In the genomic region with DNA sequence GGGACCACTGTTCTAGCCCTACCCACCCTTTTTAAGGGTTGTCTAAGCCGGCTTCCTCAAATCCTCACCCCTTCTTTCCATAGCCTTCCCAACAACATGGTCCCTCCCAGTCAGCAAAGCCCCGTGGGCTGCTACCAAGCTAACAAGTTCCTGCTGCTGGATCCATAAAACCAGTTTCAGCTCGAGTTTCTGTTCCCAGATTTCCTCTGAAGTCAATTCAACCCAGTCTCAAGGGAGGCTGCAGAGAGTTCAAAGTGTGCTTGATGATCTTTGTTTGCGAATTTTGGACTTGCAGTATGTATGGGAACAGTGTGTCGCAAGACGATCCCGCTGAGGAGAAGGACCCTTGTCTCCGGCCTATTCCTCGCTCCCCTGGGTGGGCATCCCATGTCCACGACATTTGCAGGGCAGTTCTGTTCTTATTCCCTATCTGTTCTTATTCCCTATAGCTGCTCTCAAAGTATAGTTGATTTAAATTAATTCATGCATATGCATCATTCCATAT, we compare ENCODE assay signal across 11 mouse cellular contexts. TPM values are rescaled to one million over a fixed set of nuclear protein-coding genes. Genes with fewer than 3 reads are reported as not detected.
A peak's percentile ranks its signal among the peaks of the same experiment; 100 is the strongest.
DNase-seq lines count a peak whose midpoint lies in the region; TF ChIP-seq lines count a peak whose summit lies in the region.
"Had no signal": no experiment of that assay in that cellular context is flagged by ENCODE, and none has a peak within 500 bp of the region (broad histone marks: within the 10 kb centered on the region; RNA-seq: fewer than 3 reads in every experiment).

No protein-coding gene starts in this region.

- H3K27ac ChIP-seq in gastrocnemius, adult 2 months: peak overlapping the region; percentile 70
- H3K27ac ChIP-seq: forebrain, embryonic 10.5 days; midbrain, embryonic 13.5 days had no signal

- TF ChIP-seq CTCF in gastrocnemius, adult 2 months (IDR thresholded peaks at IDR 0.05): no peak

- H3K4me3 ChIP-seq in gastrocnemius, adult 2 months: no peak overlapping the region
- H3K4me3 ChIP-seq: forebrain, embryonic 10.5 days; midbrain, embryonic 13.5 days had no signal

- intact Hi-C loops in gastrocnemius, adult 2 months (cut with DNase I): no loop called here

- peak; percentile 38 for DNase-seq in gastrocnemius, adult 2 months
- DNase-seq in gastrocnemius, postnatal 10 days: no peak
- peak; percentile 41 for DNase-seq in kidney, postnatal 14 days
- no peak for DNase-seq in kidney, postnatal 25 days
- DNase-seq in urinary bladder, postnatal 36 days (ENCODE audit: low spot score in 2 of 2): peak; percentile 11 to 27
- no peak for DNase-seq in urinary bladder, adult 18-20 months (ENCODE audit: low spot score in 2 of 2)
- no peak for DNase-seq in layer of hippocampus, adult 9-10 months (ENCODE audit: low spot score)
- DNase-seq: lung, postnatal 14 days; thymus, postnatal 4 days had no signal

RNA-seq across cellular contexts. Expression of a gene that starts 19.4 kb away (rescaled TPM):
- 1 to 10 TPM; 1.9 to 2.6 TPM for total RNA-seq in gastrocnemius, adult 2 months (2021)
- total RNA-seq in gastrocnemius, postnatal 10 days (2021): 1 to 10 TPM; 1.4 to 2.8 TPM

RNA-seq across cellular contexts. Expression of a gene that starts 28.3 kb away (rescaled TPM):
- total RNA-seq in gastrocnemius, adult 2 months (2021): 1 to 10 TPM in 1 of 2 experiments, under 1 TPM in 1; 0.94 to 1.2 TPM
- total RNA-seq in gastrocnemius, postnatal 10 days (2021): 1 to 10 TPM; 1.7 to 2.6 TPM

Comparison
In these comparisons a context has a peak if more than half of its experiments do, and no peak if none do; other contexts are left out.
1. DNase-seq: peak in gastrocnemius, adult 2 months (single experiment), kidney, postnatal 14 days (single experiment) and urinary bladder, postnatal 36 days (2 of 2); none in gastrocnemius, postnatal 10 days (single experiment), kidney, postnatal 25 days (0 of 2), urinary bladder, adult 18-20 months (0 of 2) and layer of hippocampus, adult 9-10 months (single experiment).